Mouse (Mus musculus): ENCODE measurements at regions not wholly inside any gene's neighbourhood (a gene's known extent, or its start where the extent isn't known, plus 50 kb on each side); places are given as distances from the start of the nearest gene placed in this dataset.

GRCm38 (mm10) chr1:157622156-157622555 lies 115.6 kb downstream of the Sec16b start:
- ATAC-seq (replicated peaks; ENCODE audit: low read depth, poor library complexity, severe bottlenecking) = 0 out of 2 replicates have a peak, but pooled peaks have one; percentile 50

GRCm38 (mm10) chr1:157632586-157632985 lies 126.1 kb downstream of the Sec16b start:
- no peak for ATAC-seq (replicated peaks; ENCODE audit: low read depth, poor library complexity, severe bottlenecking)

- no peak for ATAC-seq (replicated peaks; ENCODE audit: low read depth, poor library complexity, severe bottlenecking)
Measured at GRCm38 (mm10) chr1:157633470-157633869, 126.9 kb downstream of the Sec16b start.

GRCm38 (mm10) chr1:157635776-157636175 lies 129.2 kb downstream of the Sec16b start:
- no peak for ATAC-seq (replicated peaks; ENCODE audit: low read depth, poor library complexity, severe bottlenecking)

- no peak for ATAC-seq (replicated peaks; ENCODE audit: low read depth, poor library complexity, severe bottlenecking)
Measured at GRCm38 (mm10) chr1:157643524-157643923, 137.0 kb downstream of the Sec16b start.

- ATAC-seq (replicated peaks; ENCODE audit: low read depth, poor library complexity, severe bottlenecking) = no peak
Measured at GRCm38 (mm10) chr1:157645682-157646421, 139.3 kb downstream of the Sec16b start.

- ATAC-seq (replicated peaks; ENCODE audit: low read depth, poor library complexity, severe bottlenecking) = no peak
Measured at GRCm38 (mm10) chr1:157655446-157655845, 148.9 kb downstream of the Sec16b start.

- ATAC-seq (replicated peaks; ENCODE audit: low read depth, poor library complexity, severe bottlenecking) = no peak
Measured at GRCm38 (mm10) chr1:157669626-157670025, 163.1 kb downstream of the Sec16b start.

GRCm38 (mm10) chr1:157684356-157684755 lies 177.8 kb downstream of the Sec16b start:
- ATAC-seq (replicated peaks; ENCODE audit: low read depth, poor library complexity, severe bottlenecking) = no peak

GRCm38 (mm10) chr1:157695198-157695597 lies 188.7 kb downstream of the Sec16b start:
- ATAC-seq (replicated peaks; ENCODE audit: low read depth, poor library complexity, severe bottlenecking) = peak; percentile 39; the same call in 1 of the 2 replicates

- no peak for ATAC-seq (replicated peaks; ENCODE audit: low read depth, poor library complexity, severe bottlenecking)
Measured at GRCm38 (mm10) chr1:157703639-157704038, 197.1 kb downstream of the Sec16b start.

GRCm38 (mm10) chr1:157705364-157705763 lies 198.8 kb downstream of the Sec16b start:
- ATAC-seq (replicated peaks; ENCODE audit: low read depth, poor library complexity, severe bottlenecking) = no peak

- no peak for ATAC-seq (replicated peaks; ENCODE audit: low read depth, poor library complexity, severe bottlenecking)
Measured at GRCm38 (mm10) chr1:157707256-157707655, 200.7 kb downstream of the Sec16b start.

GRCm38 (mm10) chr1:157709117-157709516 lies 202.6 kb downstream of the Sec16b start:
- ATAC-seq (replicated peaks; ENCODE audit: low read depth, poor library complexity, severe bottlenecking) = no peak

- no peak for ATAC-seq (replicated peaks; ENCODE audit: low read depth, poor library complexity, severe bottlenecking)
Measured at GRCm38 (mm10) chr1:157710870-157711269, 204.3 kb downstream of the Sec16b start.

- no peak for ATAC-seq (replicated peaks; ENCODE audit: low read depth, poor library complexity, severe bottlenecking)
Measured at GRCm38 (mm10) chr1:157712519-157712918, 206.0 kb downstream of the Sec16b start.

GRCm38 (mm10) chr1:157713851-157714250 lies 207.3 kb downstream of the Sec16b start:
- ATAC-seq (replicated peaks; ENCODE audit: low read depth, poor library complexity, severe bottlenecking) = no peak

- ATAC-seq (replicated peaks; ENCODE audit: low read depth, poor library complexity, severe bottlenecking) = no peak
Measured at GRCm38 (mm10) chr1:157715632-157716031, 209.1 kb downstream of the Sec16b start.

- ATAC-seq (replicated peaks; ENCODE audit: low read depth, poor library complexity, severe bottlenecking) = no peak
Measured at GRCm38 (mm10) chr1:157717131-157717530, 210.6 kb downstream of the Sec16b start.

GRCm38 (mm10) chr1:157721946-157722345 lies 215.4 kb downstream of the Sec16b start:
- ATAC-seq (replicated peaks; ENCODE audit: low read depth, poor library complexity, severe bottlenecking) = no peak

- no peak for ATAC-seq (replicated peaks; ENCODE audit: low read depth, poor library complexity, severe bottlenecking)
Measured at GRCm38 (mm10) chr1:157731124-157731523, 224.6 kb downstream of the Sec16b start.

All from common myeloid progenitor, adult 5-6 weeks (primary cell).